Mouse (Mus musculus) liver, embryonic 14.5 days (tissue): ENCODE data around the gene Arl8a.

ENCODE experiments used
- CTCF ChIP-seq: IDR thresholded peaks from 2 replicates; pipeline ENCODE4 v1.5.1; 2016; ENCODE audit warnings: antibody characterized with exemption, low read depth, control low read depth
- EP300 ChIP-seq: IDR thresholded peaks from 2 replicates; pipeline ENCODE4 v1.6.1; 2016; ENCODE audit warnings: antibody characterized with exemption, low read depth

DNA sequence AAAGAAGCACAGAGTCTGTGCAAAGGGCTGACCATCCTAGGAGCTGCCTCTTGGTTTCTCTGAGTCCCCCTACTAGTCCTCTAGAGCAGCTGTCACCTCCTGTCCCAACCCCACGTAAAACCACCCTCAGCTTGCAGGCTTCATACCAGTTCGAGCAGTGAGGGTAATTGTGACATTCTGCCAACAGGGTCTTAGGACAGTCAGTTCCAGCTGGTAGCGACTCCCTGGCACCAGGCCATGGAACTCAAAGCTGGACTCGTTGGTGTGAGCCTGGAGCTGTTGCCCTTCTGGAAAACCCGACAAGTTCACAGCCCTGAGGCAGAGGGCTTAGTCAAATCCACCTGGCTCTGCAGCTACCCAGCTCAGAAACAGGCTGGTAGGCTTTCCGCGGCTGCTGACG, 20.6 kb upstream of the Arl8a start:
- TF ChIP-seq CTCF, result no peak
- no peak for TF ChIP-seq EP300
